Mouse (Mus musculus): Measurements from ENCODE around the gene Kxd1. TPM values are rescaled to one million over a fixed set of nuclear protein-coding genes. Genes with fewer than 3 reads are reported as not detected.
A peak's percentile ranks its signal among the peaks of the same experiment; 100 is the strongest.

Kxd1 gene
- polyA plus RNA-seq, 1 experiment from 2014 or later = 68.1 TPM

GRCm38 (mm10) chr8:70563763-70564387, 36.1 kb upstream of the Kxd1 start:
- H3K4me1 ChIP-seq (ENCODE audit: control insufficient read depth, insufficient read depth, low read length) = peaks cover 56% of the 10 kb centered on the region
- no peaks in the 10 kb centered on the region for H3K36me3 ChIP-seq (ENCODE audit: control insufficient read depth, insufficient read depth, low read length)
- H3K9me3 ChIP-seq (replicated peaks; ENCODE audit: control insufficient read depth, low read length) = no peaks in the 10 kb centered on the region
- H3K4me3 ChIP-seq (ENCODE audit: low read depth, low read length) = no peak overlapping the region
- ATAC-seq (replicated peaks; ENCODE audit: insufficient number of reproducible peaks, low FRiP score, low TSS enrichment) = no peak
- 88% methylated on average over 6 of the region's 6 CpGs for WGBS (ENCODE audit: insufficient replicate concordance)
- H3K27ac ChIP-seq (ENCODE audit: low read depth, low read length) = no peak overlapping the region
- no peak overlapping the region for H3K4me2 ChIP-seq
- no peaks in the 10 kb centered on the region for H3K27me3 ChIP-seq (ENCODE audit: control insufficient read depth, insufficient read depth, low read length)
- H3K9ac ChIP-seq (ENCODE audit: low read depth, low read length) = no peak overlapping the region

GRCm38 (mm10) chr8:70562802-70563201, 35.0 kb upstream of the Kxd1 start:
- no peaks in the 10 kb centered on the region for H3K9me3 ChIP-seq (replicated peaks; ENCODE audit: control insufficient read depth, low read length)

GRCm38 (mm10) chr8:70561809-70562535, 34.2 kb upstream of the Kxd1 start:
- H3K4me1 ChIP-seq (ENCODE audit: control insufficient read depth, insufficient read depth, low read length) = peaks cover 68% of the 10 kb centered on the region

More at GRCm38 (mm10) chr8:70562802-70563201, 35.0 kb upstream of the Kxd1 start:
- Histone ChIP-seq H3K4me3 (ENCODE audit: low read depth, low read length) (no peak overlapping the region), H3K36me3 (ENCODE audit: control insufficient read depth, insufficient read depth, low read length) (no peaks in the 10 kb centered on the region), H3K4me1 (ENCODE audit: control insufficient read depth, insufficient read depth, low read length) (peaks cover 62% of the 10 kb centered on the region), H3K27ac (ENCODE audit: low read depth, low read length) (no peak overlapping the region), H3K4me2 (no peak overlapping the region), H3K9ac (ENCODE audit: low read depth, low read length) (no peak overlapping the region), H3K27me3 (ENCODE audit: control insufficient read depth, insufficient read depth, low read length) (no peaks in the 10 kb centered on the region)
- 60% methylated on average over 3 of the region's 3 CpGs for WGBS (ENCODE audit: insufficient replicate concordance)
- ATAC-seq (replicated peaks; ENCODE audit: insufficient number of reproducible peaks, low FRiP score, low TSS enrichment) = no peak

GRCm38 (mm10) chr8:70561357-70561756, 33.6 kb upstream of the Kxd1 start:
- H3K36me3 ChIP-seq (ENCODE audit: control insufficient read depth, insufficient read depth, low read length) = no peaks in the 10 kb centered on the region
- WGBS (ENCODE audit: insufficient replicate concordance) = 35% methylated on average over 4 of the region's 4 CpGs
- H3K4me2 ChIP-seq = no peak overlapping the region; the same call in 1 of the 2 replicates
- peak overlapping the region; percentile 73 for H3K27ac ChIP-seq (ENCODE audit: low read depth, low read length)
- H3K4me1 ChIP-seq (ENCODE audit: control insufficient read depth, insufficient read depth, low read length) = peaks cover 68% of the 10 kb centered on the region
- H3K9ac ChIP-seq (ENCODE audit: low read depth, low read length) = peak overlapping the region; percentile 55; the same call in 1 of the 2 replicates
- H3K27me3 ChIP-seq (ENCODE audit: control insufficient read depth, insufficient read depth, low read length) = no peaks in the 10 kb centered on the region
- H3K4me3 ChIP-seq (ENCODE audit: low read depth, low read length) = no peak overlapping the region
- H3K9me3 ChIP-seq (replicated peaks; ENCODE audit: control insufficient read depth, low read length) = no peaks in the 10 kb centered on the region
- no peak for ATAC-seq (replicated peaks; ENCODE audit: insufficient number of reproducible peaks, low FRiP score, low TSS enrichment)

More at GRCm38 (mm10) chr8:70561809-70562535, 34.2 kb upstream of the Kxd1 start:
- H3K4me2 ChIP-seq = no peak overlapping the region; the same call in 1 of the 2 replicates
- H3K9ac ChIP-seq (ENCODE audit: low read depth, low read length) = peak overlapping the region; percentile 29; the same call in 1 of the 2 replicates
- H3K4me3 ChIP-seq (ENCODE audit: low read depth, low read length) = no peak overlapping the region
- H3K27me3 ChIP-seq (ENCODE audit: control insufficient read depth, insufficient read depth, low read length) = no peaks in the 10 kb centered on the region
- WGBS (ENCODE audit: insufficient replicate concordance) = 33% methylated on average over 7 of the region's 7 CpGs
- no peaks in the 10 kb centered on the region for H3K9me3 ChIP-seq (replicated peaks; ENCODE audit: control insufficient read depth, low read length)
- no peaks in the 10 kb centered on the region for H3K36me3 ChIP-seq (ENCODE audit: control insufficient read depth, insufficient read depth, low read length)
- peak overlapping the region; percentile 57 for H3K27ac ChIP-seq (ENCODE audit: low read depth, low read length)
- no peak for ATAC-seq (replicated peaks; ENCODE audit: insufficient number of reproducible peaks, low FRiP score, low TSS enrichment)

GRCm38 (mm10) chr8:70560564-70560963, 32.8 kb upstream of the Kxd1 start:
- H3K4me2 ChIP-seq = 0 out of 2 replicates have a peak overlapping the region, but pooled peaks have one; percentile 7
- 47% methylated on average over 3 of the region's 3 CpGs for WGBS (ENCODE audit: insufficient replicate concordance)
- H3K4me1 ChIP-seq (ENCODE audit: control insufficient read depth, insufficient read depth, low read length) = peaks cover 64% of the 10 kb centered on the region

GRCm38 (mm10) chr8:70560096-70560495, 32.3 kb upstream of the Kxd1 start:
- peak overlapping the region; percentile 73 for H3K27ac ChIP-seq (ENCODE audit: low read depth, low read length)
- H3K4me2 ChIP-seq = no peak overlapping the region
- no peaks in the 10 kb centered on the region for H3K36me3 ChIP-seq (ENCODE audit: control insufficient read depth, insufficient read depth, low read length)
- peaks cover 59% of the 10 kb centered on the region for H3K4me1 ChIP-seq (ENCODE audit: control insufficient read depth, insufficient read depth, low read length)
- 69% methylated on average over 2 of the region's 2 CpGs for WGBS (ENCODE audit: insufficient replicate concordance)
- no peak for ATAC-seq (replicated peaks; ENCODE audit: insufficient number of reproducible peaks, low FRiP score, low TSS enrichment)
- no peaks in the 10 kb centered on the region for H3K27me3 ChIP-seq (ENCODE audit: control insufficient read depth, insufficient read depth, low read length)
- no peak overlapping the region for H3K9ac ChIP-seq (ENCODE audit: low read depth, low read length)
- H3K4me3 ChIP-seq (ENCODE audit: low read depth, low read length) = no peak overlapping the region
- H3K9me3 ChIP-seq (replicated peaks; ENCODE audit: control insufficient read depth, low read length) = no peaks in the 10 kb centered on the region

More at GRCm38 (mm10) chr8:70560564-70560963, 32.8 kb upstream of the Kxd1 start:
- H3K27me3 ChIP-seq (ENCODE audit: control insufficient read depth, insufficient read depth, low read length) = no peaks in the 10 kb centered on the region
- no peak; the same call in 1 of the 2 replicates for ATAC-seq (replicated peaks; ENCODE audit: insufficient number of reproducible peaks, low FRiP score, low TSS enrichment)
- H3K27ac ChIP-seq (ENCODE audit: low read depth, low read length) = peak overlapping the region; percentile 73
- H3K9me3 ChIP-seq (replicated peaks; ENCODE audit: control insufficient read depth, low read length) = no peaks in the 10 kb centered on the region
- no peaks in the 10 kb centered on the region for H3K36me3 ChIP-seq (ENCODE audit: control insufficient read depth, insufficient read depth, low read length)
- peak overlapping the region; percentile 55 for H3K9ac ChIP-seq (ENCODE audit: low read depth, low read length)
- no peak overlapping the region for H3K4me3 ChIP-seq (ENCODE audit: low read depth, low read length)

- WGBS (ENCODE audit: insufficient replicate concordance) = 74% methylated on average over 3 of the region's 3 CpGs
- H3K4me3 ChIP-seq (ENCODE audit: low read depth, low read length) = no peak overlapping the region
- H3K9me3 ChIP-seq (replicated peaks; ENCODE audit: control insufficient read depth, low read length) = no peaks in the 10 kb centered on the region
- H3K27me3 ChIP-seq (ENCODE audit: control insufficient read depth, insufficient read depth, low read length) = no peaks in the 10 kb centered on the region
- no peak overlapping the region for H3K27ac ChIP-seq (ENCODE audit: low read depth, low read length)
- H3K9ac ChIP-seq (ENCODE audit: low read depth, low read length) = no peak overlapping the region
- ATAC-seq (replicated peaks; ENCODE audit: insufficient number of reproducible peaks, low FRiP score, low TSS enrichment) = no peak
- H3K4me2 ChIP-seq = no peak overlapping the region
- H3K4me1 ChIP-seq (ENCODE audit: control insufficient read depth, insufficient read depth, low read length) = peaks cover 50% of the 10 kb centered on the region
- H3K36me3 ChIP-seq (ENCODE audit: control insufficient read depth, insufficient read depth, low read length) = no peaks in the 10 kb centered on the region
These were observed 31.2 kb upstream of the Kxd1 start for GRCm38 (mm10) chr8:70558983-70559382.

- Histone ChIP-seq H3K9me3 (replicated peaks; ENCODE audit: control insufficient read depth, low read length) (no peaks in the 10 kb centered on the region), H3K9ac (ENCODE audit: low read depth, low read length) (no peak overlapping the region), H3K4me3 (ENCODE audit: low read depth, low read length) (no peak overlapping the region), H3K27me3 (ENCODE audit: control insufficient read depth, insufficient read depth, low read length) (no peaks in the 10 kb centered on the region), H3K27ac (ENCODE audit: low read depth, low read length) (peak overlapping the region; percentile 30; the same call in 1 of the 2 replicates), H3K4me1 (ENCODE audit: control insufficient read depth, insufficient read depth, low read length) (peaks cover 57% of the 10 kb centered on the region), H3K36me3 (ENCODE audit: control insufficient read depth, insufficient read depth, low read length) (no peaks in the 10 kb centered on the region), H3K4me2 (no peak overlapping the region)
- WGBS (ENCODE audit: insufficient replicate concordance) = 59% methylated on average over 4 of the region's 4 CpGs
- no peak for ATAC-seq (replicated peaks; ENCODE audit: insufficient number of reproducible peaks, low FRiP score, low TSS enrichment)
These were observed 30.6 kb upstream of the Kxd1 start for GRCm38 (mm10) chr8:70558334-70558733.

All from heart, embryonic 11.5 days (tissue).